Mouse (Mus musculus): ENCODE data around the gene Lyz2. TPM values are rescaled to one million over a fixed set of nuclear protein-coding genes. Genes with fewer than 3 reads are reported as not detected.
"Not testable (repeated sequence)": the region's sequence is repeated elsewhere in the genome, so short reads cannot be mapped to it uniquely, and the experiment has no call there.

Gene Lyz2
- polyA plus RNA-seq, 1 experiment from 2014 or later, result 24.1 TPM

DNA sequence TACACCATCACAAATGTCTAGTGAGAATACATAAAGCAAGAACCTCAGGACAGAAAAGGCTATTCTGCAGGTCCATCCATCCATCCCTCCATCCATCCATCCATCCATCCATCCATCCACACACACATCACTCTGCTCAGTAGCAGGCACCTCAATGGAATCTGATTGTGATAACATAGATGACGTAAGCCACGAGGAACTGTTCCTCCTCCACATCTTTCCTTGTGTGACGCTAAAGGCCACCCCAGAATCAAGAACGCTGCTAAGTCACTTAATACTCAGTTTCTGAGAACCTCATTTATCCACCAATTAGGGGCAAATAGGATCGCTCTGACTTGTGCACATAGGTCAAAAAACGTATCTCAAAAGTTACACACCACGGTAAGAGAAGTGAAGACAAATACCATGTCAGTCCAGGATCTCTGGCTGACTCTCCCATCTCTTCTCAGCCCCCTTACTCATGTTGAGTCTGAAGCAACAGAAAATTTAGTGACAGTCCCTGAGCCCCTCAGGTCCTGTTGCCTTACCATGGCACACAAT lies 670 bp downstream of the Lyz2 start:
- 88% methylated on average over 7 of the region's 7 CpGs for WGBS
- no peaks in the 10 kb centered on the region for H3K36me3 ChIP-seq (ENCODE audit: control insufficient read depth, insufficient read depth, low read length)
- no peaks in the 10 kb centered on the region for H3K4me1 ChIP-seq (ENCODE audit: control insufficient read depth, insufficient read depth, low read length)
- no peaks in the 10 kb centered on the region for H3K9me3 ChIP-seq (replicated peaks; ENCODE audit: control insufficient read depth, low read length)
- H3K27ac ChIP-seq (ENCODE audit: low read depth, low read length), result no peak overlapping the region
- no peak for DNase-seq (ENCODE audit: low spot score)
- no peaks in the 10 kb centered on the region for H3K27me3 ChIP-seq (replicated peaks; ENCODE audit: control insufficient read depth, insufficient read depth, low read length)
- H3K4me3 ChIP-seq (ENCODE audit: low read depth, low read length), result no peak overlapping the region
- no peak for ATAC-seq
- no peak overlapping the region for H3K9ac ChIP-seq (ENCODE audit: low read length)
- H3K4me2 ChIP-seq (ENCODE audit: low read length), result no peak overlapping the region

GRCm38 (mm10) chr10:117280000-117280399 lies 2.1 kb downstream of the Lyz2 start:
- Histone ChIP-seq H3K4me3 (ENCODE audit: low read depth, low read length) (no peak overlapping the region), H3K9me3 (replicated peaks; ENCODE audit: control insufficient read depth, low read length) (no peaks in the 10 kb centered on the region), H3K27ac (ENCODE audit: low read depth, low read length) (no peak overlapping the region), H3K9ac (ENCODE audit: low read length) (no peak overlapping the region), H3K4me1 (ENCODE audit: control insufficient read depth, insufficient read depth, low read length) (no peaks in the 10 kb centered on the region), H3K27me3 (replicated peaks; ENCODE audit: control insufficient read depth, insufficient read depth, low read length) (no peaks in the 10 kb centered on the region), H3K36me3 (ENCODE audit: control insufficient read depth, insufficient read depth, low read length) (no peaks in the 10 kb centered on the region), H3K4me2 (ENCODE audit: low read length) (no peak overlapping the region)
- DNase-seq (ENCODE audit: low spot score) (no peak), ATAC-seq (no peak)
- WGBS, result 56% methylated on average over 1 of the region's 1 CpGs

DNA sequence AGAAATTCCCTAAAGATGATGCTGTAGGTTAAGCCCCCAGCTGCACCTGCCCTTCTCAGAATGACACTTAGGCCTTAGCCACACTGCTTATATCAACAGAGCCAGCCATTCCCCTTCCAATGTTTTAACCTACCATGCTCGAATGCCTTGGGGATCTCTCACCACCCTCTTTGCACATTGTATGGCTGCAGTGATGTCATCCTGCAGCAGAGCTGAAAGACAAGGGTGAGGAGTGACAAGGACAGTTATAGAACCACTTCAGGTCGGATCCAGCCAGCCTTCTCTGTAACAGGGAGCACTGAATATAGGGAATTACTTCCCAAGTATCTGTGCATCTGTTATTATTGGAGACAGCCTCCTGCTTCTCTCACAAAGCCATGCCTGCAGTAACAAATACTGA lies 3.6 kb downstream of the Lyz2 start:
- 58% methylated on average over 2 of the region's 2 CpGs for WGBS
- H3K4me1 ChIP-seq (ENCODE audit: control insufficient read depth, insufficient read depth, low read length); H3K9ac ChIP-seq (ENCODE audit: low read length); H3K36me3 ChIP-seq (ENCODE audit: control insufficient read depth, insufficient read depth, low read length); DNase-seq (ENCODE audit: low spot score); H3K4me2 ChIP-seq (ENCODE audit: low read length); ATAC-seq; H3K4me3 ChIP-seq (ENCODE audit: low read depth, low read length); H3K9me3 ChIP-seq (replicated peaks; ENCODE audit: control insufficient read depth, low read length); H3K27ac ChIP-seq (ENCODE audit: low read depth, low read length); H3K27me3 ChIP-seq (replicated peaks; ENCODE audit: control insufficient read depth, insufficient read depth, low read length): not testable (repeated sequence)

GRCm38 (mm10) chr10:117277779-117278178 lies 4.3 kb downstream of the Lyz2 start:
- 83% methylated on average over 9 of the region's 9 CpGs for WGBS
- not testable (repeated sequence) for H3K4me3 ChIP-seq (ENCODE audit: low read depth, low read length); H3K27me3 ChIP-seq (replicated peaks; ENCODE audit: control insufficient read depth, insufficient read depth, low read length); H3K9me3 ChIP-seq (replicated peaks; ENCODE audit: control insufficient read depth, low read length); H3K4me1 ChIP-seq (ENCODE audit: control insufficient read depth, insufficient read depth, low read length); H3K27ac ChIP-seq (ENCODE audit: low read depth, low read length); DNase-seq (ENCODE audit: low spot score); H3K4me2 ChIP-seq (ENCODE audit: low read length); H3K9ac ChIP-seq (ENCODE audit: low read length); ATAC-seq; H3K36me3 ChIP-seq (ENCODE audit: control insufficient read depth, insufficient read depth, low read length)

DNA sequence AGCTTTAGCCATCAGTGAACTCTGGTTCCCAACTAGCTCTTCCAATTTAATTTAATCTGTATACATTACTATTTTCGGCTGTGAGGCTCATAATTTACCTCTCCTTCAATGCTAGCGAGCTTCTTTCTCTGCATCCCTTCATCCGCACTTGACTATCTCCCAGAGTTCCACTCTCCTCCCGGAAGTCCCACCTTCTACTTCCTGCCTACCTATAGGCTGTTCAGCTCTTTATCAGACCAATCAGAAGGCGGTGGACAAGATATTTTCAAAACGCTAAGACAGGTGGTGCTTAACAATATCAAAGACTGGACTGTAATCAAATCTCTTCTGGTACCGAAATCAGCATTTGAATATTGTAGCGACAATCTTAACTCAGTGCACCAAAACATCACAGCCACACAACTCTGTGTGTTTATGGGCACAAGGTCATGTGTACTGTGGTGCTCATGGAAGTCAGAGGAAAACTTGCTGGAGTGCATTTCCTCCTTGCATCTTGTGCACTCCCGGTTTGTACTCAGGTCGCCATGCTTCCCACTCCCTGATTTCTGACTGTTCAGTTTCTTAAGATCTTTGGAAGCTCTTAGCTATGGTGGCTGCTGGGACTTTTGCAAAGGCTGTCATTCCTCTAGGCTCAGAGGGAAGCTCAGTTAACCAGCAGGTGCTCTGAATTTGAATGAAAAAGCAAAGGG lies 6.3 kb downstream of the Lyz2 start:
- ATAC-seq (no peak), DNase-seq (ENCODE audit: low spot score) (no peak)
- H3K9me3 ChIP-seq (replicated peaks; ENCODE audit: control insufficient read depth, low read length), result no peaks in the 10 kb centered on the region
- no peaks in the 10 kb centered on the region for H3K4me1 ChIP-seq (ENCODE audit: control insufficient read depth, insufficient read depth, low read length)
- H3K9ac ChIP-seq (ENCODE audit: low read length), result no peak overlapping the region
- H3K27ac ChIP-seq (ENCODE audit: low read depth, low read length), result no peak overlapping the region
- H3K4me2 ChIP-seq (ENCODE audit: low read length), result no peak overlapping the region
- H3K27me3 ChIP-seq (replicated peaks; ENCODE audit: control insufficient read depth, insufficient read depth, low read length), result no peaks in the 10 kb centered on the region
- no peak overlapping the region for H3K4me3 ChIP-seq (ENCODE audit: low read depth, low read length)
- H3K36me3 ChIP-seq (ENCODE audit: control insufficient read depth, insufficient read depth, low read length), result no peaks in the 10 kb centered on the region
- 85% methylated on average over 10 of the region's 10 CpGs for WGBS

- H3K36me3 ChIP-seq (ENCODE audit: control insufficient read depth, insufficient read depth, low read length); ATAC-seq; H3K27ac ChIP-seq (ENCODE audit: low read depth, low read length); H3K9ac ChIP-seq (ENCODE audit: low read length); H3K4me2 ChIP-seq (ENCODE audit: low read length); H3K27me3 ChIP-seq (replicated peaks; ENCODE audit: control insufficient read depth, insufficient read depth, low read length); DNase-seq (ENCODE audit: low spot score); H3K4me3 ChIP-seq (ENCODE audit: low read depth, low read length); H3K4me1 ChIP-seq (ENCODE audit: control insufficient read depth, insufficient read depth, low read length); H3K9me3 ChIP-seq (replicated peaks; ENCODE audit: control insufficient read depth, low read length): not testable (repeated sequence)
- 97% methylated on average over 3 of the region's 7 CpGs for WGBS
These were observed 7.5 kb downstream of the Lyz2 start for GRCm38 (mm10) chr10:117274645-117275044.

DNA sequence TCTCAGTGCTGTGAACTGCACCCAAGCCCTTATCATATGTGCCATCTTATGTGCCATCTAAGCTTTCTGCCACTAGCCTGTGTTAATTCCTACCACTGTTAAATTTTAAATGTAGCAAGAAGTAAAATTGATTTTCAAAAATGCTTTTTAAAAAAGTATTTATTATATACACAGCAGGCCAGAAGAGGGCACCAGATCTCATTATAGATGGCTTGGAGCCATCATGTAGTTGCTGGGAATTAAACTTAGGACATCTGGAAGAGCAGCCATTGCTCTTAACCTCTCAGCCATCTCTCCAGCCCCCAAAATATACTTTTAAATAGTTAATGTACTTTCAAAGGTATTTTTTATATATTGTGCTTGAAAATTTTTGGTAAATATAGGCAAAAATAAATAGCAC lies 10.1 kb downstream of the Lyz2 start:
- H3K36me3 ChIP-seq (ENCODE audit: control insufficient read depth, insufficient read depth, low read length), result no peaks in the 10 kb centered on the region
- H3K4me1 ChIP-seq (ENCODE audit: control insufficient read depth, insufficient read depth, low read length), result no peaks in the 10 kb centered on the region
- no peak overlapping the region for H3K9ac ChIP-seq (ENCODE audit: low read length)
- DNase-seq (ENCODE audit: low spot score) (peak; percentile 27), ATAC-seq (no peak)
- H3K4me3 ChIP-seq (ENCODE audit: low read depth, low read length), result no peak overlapping the region
- H3K4me2 ChIP-seq (ENCODE audit: low read length), result no peak overlapping the region
- H3K27ac ChIP-seq (ENCODE audit: low read depth, low read length), result no peak overlapping the region
- H3K9me3 ChIP-seq (replicated peaks; ENCODE audit: control insufficient read depth, low read length), result no peaks in the 10 kb centered on the region
- no peaks in the 10 kb centered on the region for H3K27me3 ChIP-seq (replicated peaks; ENCODE audit: control insufficient read depth, insufficient read depth, low read length)

DNA sequence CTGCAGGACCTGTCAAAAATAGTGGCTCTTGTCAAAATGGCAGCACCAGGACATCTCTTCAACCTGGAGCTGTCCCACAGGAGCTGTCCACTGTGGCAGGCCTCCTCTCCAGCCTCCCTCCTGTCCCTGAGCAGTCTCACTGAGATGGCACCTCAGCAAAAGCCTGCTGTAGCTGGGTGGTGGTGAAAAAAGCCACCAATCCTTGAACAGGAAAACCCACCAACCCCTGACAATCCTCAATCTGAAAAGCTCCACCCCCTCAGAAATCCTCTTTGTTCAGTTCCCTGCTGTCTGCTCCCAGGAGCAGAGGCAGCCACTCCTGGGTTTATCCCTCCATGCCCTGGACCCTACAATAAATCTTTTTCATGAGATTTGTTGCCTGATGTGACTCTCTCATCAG lies 22.3 kb downstream of the Lyz2 start:
- H3K4me1 ChIP-seq (ENCODE audit: control insufficient read depth, insufficient read depth, low read length), result no peaks in the 10 kb centered on the region

DNA sequence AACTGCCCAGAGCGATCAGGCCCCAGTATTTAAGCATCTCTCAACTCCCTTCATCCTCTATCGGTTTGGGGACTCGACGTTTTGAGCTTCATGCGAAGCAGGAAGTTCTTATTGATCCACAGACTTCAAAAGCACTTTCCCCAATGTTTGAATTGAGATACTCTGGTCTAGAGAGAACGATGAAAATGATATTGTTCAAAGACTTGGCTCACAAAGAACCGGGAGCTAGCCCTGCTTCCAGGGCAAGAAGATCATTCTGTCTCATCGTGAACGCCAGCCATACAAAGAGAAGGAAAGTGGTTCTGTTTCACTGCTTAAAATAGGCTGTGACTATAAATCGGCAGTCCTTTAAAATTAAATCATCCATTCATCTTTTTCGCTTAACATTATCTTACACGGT lies 43.5 kb downstream of the Lyz2 start, which contains the start of gene 9530003J23Rik:
TSS of gene 9530003J23Rik (minus strand) at position 101 of the 400 bp plus-strand sequence.
- Histone ChIP-seq H3K27ac (ENCODE audit: low read depth, low read length) (no peak within 1 kb of the TSS), H3K4me2 (ENCODE audit: low read length) (no peak within 1 kb of the TSS), H3K9me3 (replicated peaks; ENCODE audit: control insufficient read depth, low read length) (no peaks in the 10 kb centered on the region), H3K4me1 (ENCODE audit: control insufficient read depth, insufficient read depth, low read length) (no peaks in the 10 kb centered on the region), H3K9ac (ENCODE audit: low read length) (no peak within 1 kb of the TSS), H3K27me3 (replicated peaks; ENCODE audit: control insufficient read depth, insufficient read depth, low read length) (no peaks in the 10 kb centered on the region), H3K36me3 (ENCODE audit: control insufficient read depth, insufficient read depth, low read length) (no peaks in the 10 kb centered on the region), H3K4me3 (ENCODE audit: low read depth, low read length) (no peak within 1 kb of the TSS)
- DNase-seq (ENCODE audit: low spot score) (no peak), ATAC-seq (no peak)
- WGBS, result 92% methylated on average over 12 of the region's 12 CpGs

More for the DNA sequence above, 22.3 kb downstream of the Lyz2 start:
- Histone ChIP-seq H3K36me3 (ENCODE audit: control insufficient read depth, insufficient read depth, low read length) (no peaks in the 10 kb centered on the region), H3K27ac (ENCODE audit: low read depth, low read length) (no peak overlapping the region), H3K9ac (ENCODE audit: low read length) (no peak overlapping the region), H3K4me2 (ENCODE audit: low read length) (no peak overlapping the region), H3K9me3 (replicated peaks; ENCODE audit: control insufficient read depth, low read length) (no peaks in the 10 kb centered on the region), H3K27me3 (replicated peaks; ENCODE audit: control insufficient read depth, insufficient read depth, low read length) (no peaks in the 10 kb centered on the region), H3K4me3 (ENCODE audit: low read depth, low read length) (no peak overlapping the region)
- ATAC-seq (0 out of 2 replicates have a peak, but pooled peaks have one; percentile 29), DNase-seq (ENCODE audit: low spot score) (peak; percentile 14)

Measured in forebrain, embryonic 14.5 days (tissue).